ENCODE assay signal across 16 mouse cellular contexts in genomic region chrX:85112418-85112817, GRCm38 (mm10).
DNase-seq lines count a peak whose midpoint lies in the region; ATAC-seq and TF ChIP-seq lines count a peak whose summit lies in the region.
"Had no signal": no experiment of that assay in that cellular context is flagged by ENCODE, and none has a peak within 500 bp of the region (broad histone marks: within the 10 kb centered on the region; RNA-seq: fewer than 3 reads in every experiment).

No protein-coding gene starts in this region.

- ATAC-seq in hindbrain, embryonic 15.5 days (ENCODE audit: low FRiP score, low read depth), result peak; percentile 54; the same call in 1 of the 2 replicates
- no peak for ATAC-seq in hindbrain, embryonic 11.5 days (ENCODE audit: low FRiP score)
- ATAC-seq in midbrain, postnatal 0 days (ENCODE audit: low FRiP score), result no peak
- ATAC-seq in midbrain, embryonic 14.5 days (ENCODE audit: low FRiP score, low TSS enrichment), result no peak
- ATAC-seq in stomach, postnatal 0 days (ENCODE audit: low FRiP score, low TSS enrichment), result no peak
- ATAC-seq: forebrain, embryonic 13.5 days; intestine, embryonic 16.5 days had no signal

- no peak for TF ChIP-seq EP300 in stomach, postnatal 0 days (optimal IDR thresholded peaks at IDR 0.05)

- H3K4me3 ChIP-seq in hindbrain, embryonic 15.5 days, result no peak overlapping the region
- H3K4me3 ChIP-seq in hindbrain, embryonic 11.5 days (ENCODE audit: low read depth, low read length), result no peak overlapping the region
- no peak overlapping the region for H3K4me3 ChIP-seq in midbrain, postnatal 0 days (ENCODE audit: low read depth, low read length)
- H3K4me3 ChIP-seq in midbrain, embryonic 14.5 days (replicated peaks; ENCODE audit: low read depth, low read length), result no peak overlapping the region
- H3K4me3 ChIP-seq in stomach, postnatal 0 days (ENCODE audit: low read depth, low read length), result no peak overlapping the region
- H3K4me3 ChIP-seq: embryonic facial prominence, embryonic 10.5 days; forebrain, embryonic 13.5 days; heart, embryonic 13.5 days had no signal

- 0 out of 2 replicates have a peak overlapping the region, but pooled peaks have one; percentile 25 for H3K27ac ChIP-seq in hindbrain, embryonic 15.5 days (replicated peaks)
- H3K27ac ChIP-seq in hindbrain, embryonic 11.5 days (ENCODE audit: low read depth, low read length), result no peak overlapping the region
- no peak overlapping the region for H3K27ac ChIP-seq in midbrain, postnatal 0 days (ENCODE audit: low read depth, low read length)
- H3K27ac ChIP-seq in midbrain, embryonic 14.5 days (replicated peaks; ENCODE audit: low read depth, low read length), result no peak overlapping the region
- H3K27ac ChIP-seq in stomach, postnatal 0 days (replicated peaks), result no peak overlapping the region
- H3K27ac ChIP-seq: embryonic facial prominence, embryonic 10.5 days; forebrain, embryonic 13.5 days; heart, embryonic 13.5 days had no signal

- H3K27me3 ChIP-seq in hindbrain, embryonic 15.5 days, result no peaks in the 10 kb centered on the region
- H3K27me3 ChIP-seq in hindbrain, embryonic 11.5 days (ENCODE audit: control insufficient read depth, insufficient read depth, low read length), result no peaks in the 10 kb centered on the region
- no peaks in the 10 kb centered on the region for H3K27me3 ChIP-seq in midbrain, postnatal 0 days (ENCODE audit: insufficient read depth, low read length)
- no peaks in the 10 kb centered on the region for H3K27me3 ChIP-seq in midbrain, embryonic 14.5 days (ENCODE audit: control insufficient read depth, insufficient read depth, low read length)
- no peaks in the 10 kb centered on the region for H3K27me3 ChIP-seq in stomach, postnatal 0 days (ENCODE audit: control insufficient read depth, insufficient read depth, low read length)
- H3K27me3 ChIP-seq: forebrain, embryonic 13.5 days; heart, embryonic 13.5 days had no signal

- peak; percentile 7 for DNase-seq in cerebellum, adult 9-11 months
- no peak for DNase-seq in cerebellum, adult 11-12 months
- DNase-seq in hindbrain, embryonic 11.5 days (ENCODE audit: low spot score), result no peak
- peak; percentile 22 for DNase-seq in midbrain, postnatal 0 days (ENCODE audit: low spot score)
- DNase-seq in midbrain, embryonic 14.5 days, result no peak
- DNase-seq in stomach, postnatal 0 days (ENCODE audit: low spot score), result no peak
- DNase-seq: adrenal gland, postnatal 14 days; cerebellum, postnatal 36 days; gastrocnemius, postnatal 36 days; heart, adult 11 months; heart, postnatal 36 days had no signal

- no peaks in the 10 kb centered on the region for H3K9me3 ChIP-seq in hindbrain, embryonic 15.5 days
- no peaks in the 10 kb centered on the region for H3K9me3 ChIP-seq in hindbrain, embryonic 11.5 days (ENCODE audit: control insufficient read depth, low read length)
- H3K9me3 ChIP-seq in midbrain, postnatal 0 days (ENCODE audit: low read length), result no peaks in the 10 kb centered on the region
- no peaks in the 10 kb centered on the region for H3K9me3 ChIP-seq in midbrain, embryonic 14.5 days (ENCODE audit: control insufficient read depth, low read length)
- no peaks in the 10 kb centered on the region for H3K9me3 ChIP-seq in stomach, postnatal 0 days (ENCODE audit: control insufficient read depth, low read length)
- H3K9me3 ChIP-seq: embryonic facial prominence, embryonic 10.5 days; forebrain, embryonic 13.5 days; heart, embryonic 13.5 days had no signal

- H3K9ac ChIP-seq in hindbrain, embryonic 15.5 days, result no peak overlapping the region
- no peak overlapping the region for H3K9ac ChIP-seq in hindbrain, embryonic 11.5 days (ENCODE audit: low read depth, low read length)
- no peak overlapping the region for H3K9ac ChIP-seq in midbrain, postnatal 0 days (replicated peaks; ENCODE audit: low read length, poor library complexity, severe bottlenecking)
- H3K9ac ChIP-seq in midbrain, embryonic 14.5 days (replicated peaks; ENCODE audit: low read length), result no peak overlapping the region
- no peak overlapping the region for H3K9ac ChIP-seq in stomach, postnatal 0 days (ENCODE audit: low read length)
- H3K9ac ChIP-seq: forebrain, embryonic 13.5 days; heart, embryonic 13.5 days had no signal

- no peaks in the 10 kb centered on the region for H3K4me1 ChIP-seq in hindbrain, embryonic 15.5 days (replicated peaks)
- H3K4me1 ChIP-seq in hindbrain, embryonic 11.5 days (replicated peaks; ENCODE audit: control insufficient read depth, insufficient read depth, low read length), result no peaks in the 10 kb centered on the region
- H3K4me1 ChIP-seq in midbrain, postnatal 0 days (ENCODE audit: insufficient read depth, low read length), result no peaks in the 10 kb centered on the region
- no peaks in the 10 kb centered on the region for H3K4me1 ChIP-seq in midbrain, embryonic 14.5 days (ENCODE audit: control insufficient read depth, insufficient read depth, low read length)
- no peaks in the 10 kb centered on the region for H3K4me1 ChIP-seq in stomach, postnatal 0 days (replicated peaks; ENCODE audit: control insufficient read depth, insufficient read depth)
- H3K4me1 ChIP-seq: embryonic facial prominence, embryonic 10.5 days; forebrain, embryonic 13.5 days; heart, embryonic 13.5 days had no signal

- no peak overlapping the region for H3K4me2 ChIP-seq in hindbrain, embryonic 15.5 days
- no peak overlapping the region for H3K4me2 ChIP-seq in hindbrain, embryonic 11.5 days (replicated peaks; ENCODE audit: low read depth, low read length)
- no peak overlapping the region for H3K4me2 ChIP-seq in midbrain, postnatal 0 days (ENCODE audit: low read depth, low read length, poor library complexity, severe bottlenecking)
- no peak overlapping the region for H3K4me2 ChIP-seq in midbrain, embryonic 14.5 days (ENCODE audit: low read length)
- no peak overlapping the region for H3K4me2 ChIP-seq in stomach, postnatal 0 days (replicated peaks; ENCODE audit: low read depth)
- H3K4me2 ChIP-seq: forebrain, embryonic 13.5 days; heart, embryonic 13.5 days had no signal

- H3K36me3 ChIP-seq in hindbrain, embryonic 15.5 days, result no peaks in the 10 kb centered on the region
- H3K36me3 ChIP-seq in hindbrain, embryonic 11.5 days (ENCODE audit: control insufficient read depth, insufficient read depth, low read length), result no peaks in the 10 kb centered on the region
- H3K36me3 ChIP-seq in midbrain, postnatal 0 days (ENCODE audit: insufficient read depth, low read length), result no peaks in the 10 kb centered on the region
- H3K36me3 ChIP-seq in midbrain, embryonic 14.5 days (ENCODE audit: control insufficient read depth, insufficient read depth, low read length), result no peaks in the 10 kb centered on the region
- H3K36me3 ChIP-seq in stomach, postnatal 0 days (ENCODE audit: control insufficient read depth, insufficient read depth, low read length), result no peaks in the 10 kb centered on the region
- H3K36me3 ChIP-seq: embryonic facial prominence, embryonic 10.5 days; heart, embryonic 13.5 days had no signal

- no peak for TF ChIP-seq CTCF in midbrain, postnatal 0 days (IDR thresholded peaks at IDR 0.05)
- TF ChIP-seq CTCF in stomach, postnatal 0 days (IDR thresholded peaks at IDR 0.05; ENCODE audit: low read depth), result no peak

Comparison
In these comparisons a context has a peak if more than half of its experiments do, and no peak if none do; other contexts are left out.
1. DNase-seq: peak in cerebellum, adult 9-11 months (single experiment) and midbrain, postnatal 0 days (single experiment); none in cerebellum, adult 11-12 months (single experiment), hindbrain, embryonic 11.5 days (single experiment), midbrain, embryonic 14.5 days (single experiment) and stomach, postnatal 0 days (single experiment).